Mouse (Mus musculus): ENCODE data around the gene Wdr20. TPM values are rescaled to one million over a fixed set of nuclear protein-coding genes. Genes with fewer than 3 reads are reported as not detected.

The Wdr20 gene
- polyA plus RNA-seq, 1 experiment from 2014 or later, result 17.7 TPM

DNA sequence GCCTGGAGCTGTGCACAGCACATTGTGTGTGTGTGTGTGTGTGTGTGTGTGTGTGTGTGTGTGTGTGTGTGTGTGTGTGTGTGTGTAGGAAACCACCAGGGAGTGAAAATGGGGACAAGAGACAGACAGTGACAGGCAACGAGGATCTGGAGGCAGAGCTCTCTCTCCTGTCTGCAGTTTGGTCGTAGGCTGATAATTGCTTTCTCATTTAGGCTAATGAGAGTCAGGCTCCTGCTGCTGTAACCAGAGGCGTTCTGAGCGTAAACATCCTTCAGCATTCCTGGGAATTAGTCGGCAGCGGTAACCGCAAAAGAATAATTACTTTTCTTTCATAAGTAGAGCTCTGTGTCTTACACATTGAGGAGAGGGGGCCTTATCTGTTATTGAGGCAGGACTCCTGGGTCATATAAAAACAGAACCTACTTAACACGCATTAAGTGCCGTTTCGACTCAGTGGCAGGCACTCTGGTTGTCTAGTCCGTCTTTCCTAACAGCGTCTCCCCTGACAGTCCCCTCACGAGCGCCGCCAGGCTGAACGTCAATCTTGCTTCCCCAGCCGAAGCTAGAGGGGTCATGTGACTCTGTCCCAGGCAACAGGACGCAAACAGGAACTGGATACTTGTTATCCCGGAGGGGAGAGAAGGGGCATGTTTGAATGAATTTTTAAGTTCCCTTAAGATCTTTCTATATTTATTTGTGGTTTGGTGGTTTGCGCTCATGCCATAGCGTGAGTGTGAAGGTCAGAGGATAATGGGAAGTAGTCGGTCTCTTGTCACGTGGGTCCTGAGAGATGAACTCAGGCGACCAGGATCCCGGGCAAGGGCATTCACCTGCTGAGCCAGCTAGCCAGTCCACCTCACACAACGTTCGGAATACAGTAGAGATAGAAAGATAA, 31.2 kb upstream of the Wdr20 start:
- peak overlapping the region; percentile 63 for H3K4me2 ChIP-seq
- no peaks in the 10 kb centered on the region for H3K36me3 ChIP-seq (ENCODE audit: control insufficient read depth, insufficient read depth, low read length)
- peak overlapping the region; percentile 5 for H3K27ac ChIP-seq (ENCODE audit: low read depth, low read length)
- 1% methylated on average over 27 of the region's 27 CpGs for WGBS
- H3K9ac ChIP-seq (ENCODE audit: low read depth, low read length), result peak overlapping the region; percentile 61
- peaks cover 3% of the 10 kb centered on the region for H3K4me1 ChIP-seq (replicated peaks; ENCODE audit: control insufficient read depth, insufficient read depth, low read length)
- H3K4me3 ChIP-seq (ENCODE audit: low read depth, low read length), result peak overlapping the region; percentile 43
- DNase-seq (ENCODE audit: low spot score) (peak; percentile 69), ATAC-seq (replicated peaks; ENCODE audit: low FRiP score) (peak; percentile 83)
- no peaks in the 10 kb centered on the region for H3K27me3 ChIP-seq (replicated peaks; ENCODE audit: control insufficient read depth, insufficient read depth, low read length)
- H3K9me3 ChIP-seq (ENCODE audit: control insufficient read depth, low read length), result no peaks in the 10 kb centered on the region

- Histone ChIP-seq H3K9ac (ENCODE audit: low read depth, low read length) (no peak overlapping the region), H3K9me3 (ENCODE audit: control insufficient read depth, low read length) (no peaks in the 10 kb centered on the region), H3K27me3 (replicated peaks; ENCODE audit: control insufficient read depth, insufficient read depth, low read length) (no peaks in the 10 kb centered on the region), H3K4me3 (ENCODE audit: low read depth, low read length) (no peak overlapping the region), H3K27ac (ENCODE audit: low read depth, low read length) (no peak overlapping the region), H3K4me2 (peak overlapping the region; percentile 63; the same call in 1 of the 2 replicates), H3K4me1 (replicated peaks; ENCODE audit: control insufficient read depth, insufficient read depth, low read length) (no peaks in the 10 kb centered on the region; the same call in 1 of the 2 replicates), H3K36me3 (ENCODE audit: control insufficient read depth, insufficient read depth, low read length) (no peaks in the 10 kb centered on the region)
- ATAC-seq (replicated peaks; ENCODE audit: low FRiP score), result no peak
- WGBS, result 89% methylated on average over 7 of the region's 7 CpGs
- DNase-seq (ENCODE audit: low spot score), result no peak
These were observed 30.3 kb upstream of the Wdr20 start for GRCm38 (mm10) chr12:110707451-110707850.

GRCm38 (mm10) chr12:110711270-110711669, 26.5 kb upstream of the Wdr20 start:
- WGBS, result 65% methylated on average over 5 of the region's 5 CpGs
- Histone ChIP-seq H3K4me2 (no peak overlapping the region), H3K4me1 (replicated peaks; ENCODE audit: control insufficient read depth, insufficient read depth, low read length) (no peaks in the 10 kb centered on the region; the same call in 1 of the 2 replicates), H3K27me3 (replicated peaks; ENCODE audit: control insufficient read depth, insufficient read depth, low read length) (no peaks in the 10 kb centered on the region), H3K9ac (ENCODE audit: low read depth, low read length) (no peak overlapping the region), H3K36me3 (ENCODE audit: control insufficient read depth, insufficient read depth, low read length) (no peaks in the 10 kb centered on the region), H3K9me3 (ENCODE audit: control insufficient read depth, low read length) (no peaks in the 10 kb centered on the region), H3K4me3 (ENCODE audit: low read depth, low read length) (no peak overlapping the region), H3K27ac (ENCODE audit: low read depth, low read length) (no peak overlapping the region)
- ATAC-seq (replicated peaks; ENCODE audit: low FRiP score) (no peak), DNase-seq (ENCODE audit: low spot score) (no peak)

- H3K27me3 ChIP-seq (replicated peaks; ENCODE audit: control insufficient read depth, insufficient read depth, low read length), result no peaks in the 10 kb centered on the region
- H3K4me2 ChIP-seq, result no peak overlapping the region
- H3K4me3 ChIP-seq (ENCODE audit: low read depth, low read length), result no peak overlapping the region
- no peak overlapping the region for H3K9ac ChIP-seq (ENCODE audit: low read depth, low read length)
- WGBS, result 91% methylated on average over 6 of the region's 6 CpGs
- no peak for DNase-seq (ENCODE audit: low spot score)
- no peak overlapping the region for H3K27ac ChIP-seq (ENCODE audit: low read depth, low read length)
- no peaks in the 10 kb centered on the region for H3K36me3 ChIP-seq (ENCODE audit: control insufficient read depth, insufficient read depth, low read length)
- no peaks in the 10 kb centered on the region for H3K9me3 ChIP-seq (ENCODE audit: control insufficient read depth, low read length)
- no peak for ATAC-seq (replicated peaks; ENCODE audit: low FRiP score)
- no peaks in the 10 kb centered on the region for H3K4me1 ChIP-seq (replicated peaks; ENCODE audit: control insufficient read depth, insufficient read depth, low read length)
These were observed 24.0 kb upstream of the Wdr20 start for GRCm38 (mm10) chr12:110713784-110714183.

DNA sequence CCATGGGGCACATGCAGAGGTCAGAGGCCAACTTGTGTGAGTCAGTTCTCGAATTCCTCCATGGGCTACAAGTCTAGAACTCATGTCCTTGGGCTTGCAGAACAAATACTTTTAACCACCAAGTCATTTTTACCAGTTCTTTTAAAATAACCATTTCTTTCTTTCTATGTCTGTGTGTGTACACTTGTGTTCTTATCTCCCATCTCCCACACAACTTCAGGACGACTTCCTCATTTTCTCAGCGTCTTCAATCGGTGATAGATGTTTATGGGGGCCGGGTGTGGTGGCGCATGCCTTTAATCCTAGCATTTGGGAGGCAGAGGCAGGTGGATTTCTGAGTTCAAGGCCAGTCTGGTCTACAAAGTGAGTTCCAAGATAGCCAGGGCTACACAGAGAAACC, 23.5 kb upstream of the Wdr20 start:
- H3K4me3 ChIP-seq (ENCODE audit: low read depth, low read length), result no peak overlapping the region
- H3K27me3 ChIP-seq (replicated peaks; ENCODE audit: control insufficient read depth, insufficient read depth, low read length), result peaks cover 2% of the 10 kb centered on the region; the same call in 1 of the 2 replicates
- no peak overlapping the region for H3K4me2 ChIP-seq
- H3K4me1 ChIP-seq (replicated peaks; ENCODE audit: control insufficient read depth, insufficient read depth, low read length), result no peaks in the 10 kb centered on the region
- WGBS, result 61% methylated on average over 6 of the region's 6 CpGs
- no peaks in the 10 kb centered on the region for H3K36me3 ChIP-seq (ENCODE audit: control insufficient read depth, insufficient read depth, low read length)
- no peaks in the 10 kb centered on the region for H3K9me3 ChIP-seq (ENCODE audit: control insufficient read depth, low read length)
- H3K9ac ChIP-seq (ENCODE audit: low read depth, low read length), result no peak overlapping the region
- H3K27ac ChIP-seq (ENCODE audit: low read depth, low read length), result no peak overlapping the region
- ATAC-seq (replicated peaks; ENCODE audit: low FRiP score), result no peak
- DNase-seq (ENCODE audit: low spot score), result no peak

DNA sequence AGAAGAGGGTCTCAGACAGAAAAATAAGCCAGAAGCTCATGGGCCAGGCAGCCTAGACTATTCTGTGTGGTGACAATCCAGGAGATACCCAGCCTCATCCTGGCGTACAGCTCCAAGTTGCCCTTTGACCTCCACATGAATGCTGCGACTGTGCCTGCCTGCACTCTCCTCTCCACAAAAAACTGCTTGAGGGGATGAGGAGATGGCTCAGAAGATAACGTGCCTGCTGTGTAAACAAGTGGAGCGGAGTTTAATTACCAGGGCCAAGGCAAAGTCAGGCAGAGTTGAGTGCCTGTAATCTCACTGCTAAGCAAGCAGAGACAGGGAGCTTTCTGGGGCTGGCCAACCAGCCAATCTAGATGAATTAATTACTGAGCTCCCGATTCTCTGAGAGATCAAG, 21.7 kb upstream of the Wdr20 start:
- H3K4me3 ChIP-seq (ENCODE audit: low read depth, low read length), result no peak overlapping the region
- H3K27ac ChIP-seq (ENCODE audit: low read depth, low read length), result no peak overlapping the region
- DNase-seq (ENCODE audit: low spot score) (no peak), ATAC-seq (replicated peaks; ENCODE audit: low FRiP score) (no peak)
- no peak overlapping the region for H3K4me2 ChIP-seq
- peaks cover 3% of the 10 kb centered on the region for H3K27me3 ChIP-seq (replicated peaks; ENCODE audit: control insufficient read depth, insufficient read depth, low read length)
- H3K36me3 ChIP-seq (ENCODE audit: control insufficient read depth, insufficient read depth, low read length), result no peaks in the 10 kb centered on the region
- 30% methylated on average over 5 of the region's 5 CpGs for WGBS
- H3K9ac ChIP-seq (ENCODE audit: low read depth, low read length), result no peak overlapping the region
- H3K4me1 ChIP-seq (replicated peaks; ENCODE audit: control insufficient read depth, insufficient read depth, low read length), result no peaks in the 10 kb centered on the region
- H3K9me3 ChIP-seq (ENCODE audit: control insufficient read depth, low read length), result no peaks in the 10 kb centered on the region

DNA sequence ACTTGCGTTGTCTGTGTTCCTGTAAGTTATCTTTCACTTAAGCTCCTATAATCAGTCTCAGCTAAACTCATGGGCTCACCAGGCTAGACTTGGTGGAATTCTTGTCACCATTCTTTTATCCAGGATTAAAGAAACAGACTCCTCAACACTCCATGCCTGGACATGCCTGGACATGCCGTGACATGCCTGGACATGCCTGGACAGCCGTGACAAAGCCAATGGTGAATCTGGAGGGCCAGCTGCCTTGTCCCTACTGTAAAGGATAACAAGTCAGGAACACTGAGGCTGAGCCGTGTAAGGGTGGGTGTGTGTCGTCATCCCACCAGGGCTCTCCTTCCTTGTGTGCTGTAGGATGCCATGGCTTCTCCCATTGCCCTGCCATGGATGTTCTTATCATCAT, 12.7 kb upstream of the Wdr20 start:
- DNase-seq (ENCODE audit: low spot score) (no peak), ATAC-seq (replicated peaks; ENCODE audit: low FRiP score) (no peak)
- Histone ChIP-seq H3K4me1 (replicated peaks; ENCODE audit: control insufficient read depth, insufficient read depth, low read length) (no peaks in the 10 kb centered on the region), H3K4me2 (no peak overlapping the region), H3K4me3 (ENCODE audit: low read depth, low read length) (no peak overlapping the region), H3K27ac (ENCODE audit: low read depth, low read length) (no peak overlapping the region), H3K9me3 (ENCODE audit: control insufficient read depth, low read length) (no peaks in the 10 kb centered on the region), H3K36me3 (ENCODE audit: control insufficient read depth, insufficient read depth, low read length) (no peaks in the 10 kb centered on the region), H3K27me3 (replicated peaks; ENCODE audit: control insufficient read depth, insufficient read depth, low read length) (peaks cover 10% of the 10 kb centered on the region), H3K9ac (ENCODE audit: low read depth, low read length) (no peak overlapping the region)
- WGBS, result 87% methylated on average over 5 of the region's 5 CpGs

- H3K36me3 ChIP-seq (ENCODE audit: control insufficient read depth, insufficient read depth, low read length), result no peaks in the 10 kb centered on the region
- WGBS, result 66% methylated on average over 5 of the region's 5 CpGs
- H3K9me3 ChIP-seq (ENCODE audit: control insufficient read depth, low read length), result no peaks in the 10 kb centered on the region
- H3K27ac ChIP-seq (ENCODE audit: low read depth, low read length), result no peak overlapping the region
- peaks cover 10% of the 10 kb centered on the region for H3K27me3 ChIP-seq (replicated peaks; ENCODE audit: control insufficient read depth, insufficient read depth, low read length)
- no peak overlapping the region for H3K9ac ChIP-seq (ENCODE audit: low read depth, low read length)
- DNase-seq (ENCODE audit: low spot score) (no peak), ATAC-seq (replicated peaks; ENCODE audit: low FRiP score) (no peak; the same call in 1 of the 2 replicates)
- no peaks in the 10 kb centered on the region for H3K4me1 ChIP-seq (replicated peaks; ENCODE audit: control insufficient read depth, insufficient read depth, low read length)
- no peak overlapping the region for H3K4me3 ChIP-seq (ENCODE audit: low read depth, low read length)
- no peak overlapping the region for H3K4me2 ChIP-seq
These were observed 12.3 kb upstream of the Wdr20 start for GRCm38 (mm10) chr12:110725489-110725888.

- no peaks in the 10 kb centered on the region for H3K9me3 ChIP-seq (ENCODE audit: control insufficient read depth, low read length)
- DNase-seq (ENCODE audit: low spot score) (no peak), ATAC-seq (replicated peaks; ENCODE audit: low FRiP score) (no peak)
- H3K36me3 ChIP-seq (ENCODE audit: control insufficient read depth, insufficient read depth, low read length), result no peaks in the 10 kb centered on the region
- no peak overlapping the region for H3K9ac ChIP-seq (ENCODE audit: low read depth, low read length)
- no peak overlapping the region for H3K4me2 ChIP-seq
- H3K4me3 ChIP-seq (ENCODE audit: low read depth, low read length), result no peak overlapping the region
- no peaks in the 10 kb centered on the region for H3K4me1 ChIP-seq (replicated peaks; ENCODE audit: control insufficient read depth, insufficient read depth, low read length)
- whole genome bisulfite sequencing, result 33% methylated on average over 1 of the region's 1 CpGs
- peaks cover 7% of the 10 kb centered on the region; the same call in 1 of the 2 replicates for H3K27me3 ChIP-seq (replicated peaks; ENCODE audit: control insufficient read depth, insufficient read depth, low read length)
- H3K27ac ChIP-seq (ENCODE audit: low read depth, low read length), result no peak overlapping the region
These were observed 11.3 kb upstream of the Wdr20 start for GRCm38 (mm10) chr12:110726428-110726827.

Measured in liver, embryonic 11.5 days (tissue).